Mouse (Mus musculus): ENCODE results near the gene Zfyve26. TPM values are rescaled to one million over a fixed set of nuclear protein-coding genes. Genes with fewer than 3 reads are reported as not detected.
"Not testable (repeated sequence)": the region's sequence is repeated elsewhere in the genome, so short reads cannot be mapped to it uniquely, and the experiment has no call there.

The Zfyve26 gene
- polyA plus RNA-seq, 1 experiment = 32.1 TPM

- TF ChIP-seq POLR2A (IDR thresholded peaks at IDR 0.05; ENCODE audit: borderline replicate concordance, insufficient read depth, low read length) = no peak
- no peak for TF ChIP-seq CTCF (IDR thresholded peaks at IDR 0.05; ENCODE audit: borderline replicate concordance, insufficient read depth, low read depth, low read length)
- Histone ChIP-seq H3K27ac (ENCODE audit: insufficient read depth, low read length) (no peak overlapping the region), H3K4me1 (ENCODE audit: control insufficient read depth, insufficient read depth, low read length) (peaks cover 5% of the 10 kb centered on the region; the same call in 1 of the 2 replicates), H3K27me3 (ENCODE audit: control insufficient read depth, insufficient read depth, low read length) (no peaks in the 10 kb centered on the region), H3K4me3 (replicated peaks; ENCODE audit: insufficient read depth, low read depth, low read length) (peak overlapping the region; percentile 79)
- under 1% methylated on average over 18 of the region's 18 CpGs for WGBS
- peak; percentile 56 to 77 for DNase-seq
These were observed 105.0 kb downstream of the Zfyve26 start for GRCm38 (mm10) chr12:79190931-79191673.

DNA sequence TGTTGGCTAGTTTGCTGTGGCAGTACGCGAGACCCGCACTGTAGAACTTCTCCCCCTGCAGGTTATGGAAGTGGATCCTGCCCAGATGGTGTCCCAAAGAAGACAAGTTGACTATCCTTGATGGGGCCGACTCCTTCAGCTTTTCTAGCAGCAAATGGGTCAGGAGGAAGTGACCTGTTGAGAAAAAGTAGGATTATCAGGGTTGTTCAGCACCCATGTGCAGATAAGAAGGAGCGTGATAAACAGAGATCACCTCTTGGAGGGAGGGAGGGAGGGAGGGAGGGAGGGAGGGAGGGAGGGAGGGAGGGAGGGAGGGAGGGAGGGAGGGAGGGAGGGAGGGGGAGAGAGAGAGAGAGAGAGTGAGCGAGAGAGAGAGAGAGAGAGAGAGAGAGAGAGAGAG is 110.9 kb downstream of the Zfyve26 start:
- not testable (repeated sequence) for H3K4me3 ChIP-seq (replicated peaks; ENCODE audit: insufficient read depth, low read depth, low read length); H3K4me1 ChIP-seq (ENCODE audit: control insufficient read depth, insufficient read depth, low read length); H3K27me3 ChIP-seq (ENCODE audit: control insufficient read depth, insufficient read depth, low read length); DNase-seq; H3K27ac ChIP-seq (ENCODE audit: insufficient read depth, low read length)
- WGBS = 79% methylated on average over 5 of the region's 6 CpGs

Other genes with a start within 250 kb of the Zfyve26 start
- gene Pigh, start 206.7 kb downstream of the Zfyve26 start, polyA plus RNA-seq (2012; rRNA removed) = 13.5 and 14.4 TPM in 2 replicates
- 0.59 and 0.68 TPM in 2 replicates for gene Arg2, start 165.5 kb downstream of the Zfyve26 start, polyA plus RNA-seq (2012; rRNA removed)
- gene Vti1b, start 123.6 kb downstream of the Zfyve26 start, polyA plus RNA-seq (2012; rRNA removed) = 124 and 137 TPM in 2 replicates
- gene Rdh11, start 104.0 kb downstream of the Zfyve26 start, polyA plus RNA-seq (2012; rRNA removed) = 31.1 and 32.4 TPM in 2 replicates
- 2.1 and 2.6 TPM in 2 replicates for gene Rdh12, start 87.4 kb downstream of the Zfyve26 start, polyA plus RNA-seq (2012; rRNA removed)
- gene Rad51b, start 978 bp upstream of the Zfyve26 start, polyA plus RNA-seq (2012; rRNA removed) = 0.23 and 0.44 TPM in 2 replicates